Comparison of ENCODE assay signal across 7 mouse cellular contexts in genomic region chr1:172148955-172149815, GRCm38 (mm10). TPM values are rescaled to one million over a fixed set of nuclear protein-coding genes. Genes with fewer than 3 reads are reported as not detected.
DNase-seq lines count a peak whose midpoint lies in the region; ATAC-seq and TF ChIP-seq lines count a peak whose summit lies in the region.

No protein-coding gene starts in this region.

- peak overlapping the region; percentile 95 for H3K4me3 ChIP-seq in embryonic facial prominence, embryonic 10.5 days
- H3K4me3 ChIP-seq in kidney, postnatal 0 days (replicated peaks; ENCODE audit: low read depth, low read length), result peak overlapping the region; percentile 92

- peaks cover 44% of the 10 kb centered on the region for H3K36me3 ChIP-seq in embryonic facial prominence, embryonic 10.5 days (replicated peaks)
- H3K36me3 ChIP-seq in kidney, postnatal 0 days (ENCODE audit: insufficient read depth, low read length), result peaks cover 24% of the 10 kb centered on the region

- peak; percentile 27 for DNase-seq in thymus, postnatal 14 days
- no peak for DNase-seq in thymus, postnatal 36 days
- no peak for DNase-seq in embryonic facial prominence, embryonic 10.5 days (ENCODE audit: low spot score)
- DNase-seq in kidney, postnatal 0 days (ENCODE audit: low spot score), result peak; percentile 40
- DNase-seq in naive thymus-derived CD4-positive, alpha-beta T cell, adult 2 months (ENCODE audit: low read depth), result peak; percentile 20
- no peak for DNase-seq in frontal cortex, postnatal 36 days (ENCODE audit: low spot score in 2 of 2)
- DNase-seq in layer of hippocampus, postnatal 25 days (ENCODE audit: extremely low spot score in 1 of 2, low spot score in 1 of 2), result no peak

- no peak for TF ChIP-seq CTCF in kidney, postnatal 0 days (IDR thresholded peaks at IDR 0.05; ENCODE audit: low read depth)

- no peaks in the 10 kb centered on the region for H3K9me3 ChIP-seq in embryonic facial prominence, embryonic 10.5 days
- no peaks in the 10 kb centered on the region for H3K9me3 ChIP-seq in kidney, postnatal 0 days (replicated peaks; ENCODE audit: low read length)

- H3K9ac ChIP-seq in kidney, postnatal 0 days (ENCODE audit: low read depth, low read length), result peak overlapping the region; percentile 99

- no peaks in the 10 kb centered on the region for H3K27me3 ChIP-seq in embryonic facial prominence, embryonic 10.5 days (replicated peaks; ENCODE audit: low read depth, poor library complexity, severe bottlenecking)
- H3K27me3 ChIP-seq in kidney, postnatal 0 days (ENCODE audit: insufficient read depth, low read length), result no peaks in the 10 kb centered on the region

- peak overlapping the region; percentile 72 for H3K4me2 ChIP-seq in kidney, postnatal 0 days (ENCODE audit: low read length)

- peak overlapping the region; percentile 99 for H3K27ac ChIP-seq in embryonic facial prominence, embryonic 10.5 days (replicated peaks)
- H3K27ac ChIP-seq in kidney, postnatal 0 days, result peak overlapping the region; percentile 97

- WGBS in embryonic facial prominence, embryonic 10.5 days, result 23% methylated on average over 19 of the region's 19 CpGs
- 7% methylated on average over 19 of the region's 19 CpGs for WGBS in kidney, postnatal 0 days

- no peak for ATAC-seq in kidney, postnatal 0 days (replicated peaks; ENCODE audit: low FRiP score, low read depth)

- peaks cover 32% of the 10 kb centered on the region for H3K4me1 ChIP-seq in embryonic facial prominence, embryonic 10.5 days
- 0 out of 2 replicates have a peak, but pooled peaks cover 8% of the 10 kb centered on the region for H3K4me1 ChIP-seq in kidney, postnatal 0 days (replicated peaks; ENCODE audit: insufficient read depth, low read length)

RNA-seq across cellular contexts. Expression of gene Dcaf8, which starts 1.3 kb away (rescaled TPM):
- 130 and 141 TPM in 2 replicates for polyA plus RNA-seq in embryonic facial prominence, embryonic 10.5 days (2016; fragmentation: Nextera tagmentation; extraction: Ambion mirVana)
- polyA plus RNA-seq in kidney, postnatal 0 days (2015; fragmentation: Nextera tagmentation; extraction: Ambion mirVana), result 110 and 123 TPM in 2 replicates
- 100 to 1,000 TPM; 107 to 115 TPM for total RNA-seq in layer of hippocampus, postnatal 25 days (2021)

RNA-seq across cellular contexts. Expression of gene Pex19, which starts 22.6 kb away (rescaled TPM):
- polyA plus RNA-seq in embryonic facial prominence, embryonic 10.5 days (2016; fragmentation: Nextera tagmentation; extraction: Ambion mirVana), result 184 and 185 TPM in 2 replicates
- 133 and 136 TPM in 2 replicates for polyA plus RNA-seq in kidney, postnatal 0 days (2015; fragmentation: Nextera tagmentation; extraction: Ambion mirVana)
- total RNA-seq in layer of hippocampus, postnatal 25 days (2021), result 100 to 1,000 TPM in 1 of 2 experiments, 10 to 100 TPM in 1; 99.8 to 101 TPM

RNA-seq across cellular contexts. Expression of gene Pea15a, which starts 57.4 kb away (rescaled TPM):
- 123 and 138 TPM in 2 replicates for polyA plus RNA-seq in embryonic facial prominence, embryonic 10.5 days (2016; fragmentation: Nextera tagmentation; extraction: Ambion mirVana)
- 91.8 and 103 TPM in 2 replicates for polyA plus RNA-seq in kidney, postnatal 0 days (2015; fragmentation: Nextera tagmentation; extraction: Ambion mirVana)
- 100 to 1,000 TPM; 395 to 445 TPM for total RNA-seq in layer of hippocampus, postnatal 25 days (2021)

Comparison
In these comparisons a context has a peak if more than half of its experiments do, and no peak if none do; other contexts are left out.
1. DNase-seq: peak in thymus, postnatal 14 days (single experiment), kidney, postnatal 0 days (single experiment) and naive thymus-derived CD4-positive, alpha-beta T cell, adult 2 months (single experiment); none in thymus, postnatal 36 days (0 of 2), embryonic facial prominence, embryonic 10.5 days (single experiment), frontal cortex, postnatal 36 days (0 of 2) and layer of hippocampus, postnatal 25 days (0 of 2).